Mouse (Mus musculus) right cerebral cortex, postnatal 25 days (tissue): ENCODE measurements around the gene Tpo.

ENCODE experiments used
- DNase-seq: peaks from one replicate; pipeline ENCODE4 v3.0.0; 2022

The Tpo gene

DNA sequence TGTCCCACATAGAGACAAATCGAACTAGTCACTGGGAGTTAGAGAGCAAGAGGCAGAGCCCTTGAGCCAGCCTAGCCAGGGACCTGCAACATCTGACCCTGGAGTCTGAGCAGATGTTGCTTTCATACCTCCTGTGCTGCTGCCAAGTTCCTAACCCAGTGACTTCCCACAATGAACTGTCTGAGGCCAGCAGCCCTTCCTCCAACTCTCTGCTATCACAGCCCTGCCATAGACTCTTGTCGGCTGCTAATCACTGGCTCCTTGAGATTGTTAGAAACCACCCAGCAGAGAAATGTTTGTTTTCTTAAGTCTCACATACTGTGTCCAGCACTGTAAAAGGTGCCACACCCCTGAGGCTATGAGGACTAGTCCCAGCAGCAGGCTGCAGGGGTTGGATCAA, 56.1 kb downstream of the Tpo start:
- DNase-seq = no peak

DNA sequence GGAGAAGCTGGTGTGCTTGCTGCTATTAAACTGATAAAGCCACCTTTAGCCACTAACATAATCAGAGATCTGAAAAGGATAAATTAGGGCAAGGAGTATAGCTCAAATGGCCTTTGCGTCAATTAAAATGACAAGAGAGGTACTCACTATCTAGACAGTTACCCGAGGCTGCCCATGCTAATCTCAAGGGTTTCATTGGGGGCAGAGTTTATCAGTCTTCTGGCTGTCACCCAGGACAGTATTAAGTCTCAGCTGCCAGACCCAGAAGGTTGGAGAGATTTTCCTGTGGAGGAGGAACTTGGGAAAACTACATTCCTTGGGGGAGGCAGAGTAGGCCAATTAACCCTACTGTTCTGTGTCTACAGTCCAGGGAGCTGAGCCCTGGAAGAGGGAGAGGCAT, 63.1 kb downstream of the Tpo start:
- no peak for DNase-seq

DNA sequence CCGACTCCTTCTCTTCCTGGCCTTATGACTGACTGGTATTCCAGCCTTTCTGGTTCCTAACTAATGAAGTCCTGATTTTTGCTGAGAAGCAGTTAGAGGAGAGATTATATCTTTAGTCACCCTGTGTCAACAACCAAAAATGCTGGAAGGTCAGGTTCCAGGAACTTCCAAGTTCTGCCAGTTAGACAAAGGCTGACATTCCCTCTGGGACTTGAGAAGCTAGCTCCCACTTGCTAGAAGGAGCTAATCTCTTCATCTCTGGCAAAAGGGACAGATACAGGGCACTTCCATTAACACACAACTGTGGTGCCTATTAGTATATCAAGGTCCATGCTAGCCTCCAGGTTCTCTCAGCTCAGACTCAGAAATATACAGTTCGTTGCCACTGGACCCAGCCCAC, 64.6 kb downstream of the Tpo start:
- DNase-seq = no peak

DNA sequence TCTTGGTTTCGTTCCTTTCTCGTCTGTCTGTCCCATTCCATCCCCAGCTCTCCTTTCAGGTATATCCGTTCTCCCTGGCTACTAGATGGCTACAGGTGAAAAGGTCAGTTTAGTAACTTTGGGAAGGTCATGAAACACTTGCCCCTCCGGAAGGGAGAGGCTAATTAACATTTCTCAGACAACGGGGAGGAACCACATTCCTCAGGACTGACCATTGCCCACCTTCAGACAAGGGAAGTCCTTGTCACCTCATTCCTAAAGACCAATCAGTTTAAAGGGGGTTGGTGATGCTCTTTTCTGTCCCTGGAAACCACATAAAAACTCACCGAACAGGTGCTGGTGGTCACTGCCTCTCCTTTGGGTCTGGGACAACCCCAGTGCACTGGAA, 70.3 kb downstream of the Tpo start:
- DNase-seq = no peak

DNA sequence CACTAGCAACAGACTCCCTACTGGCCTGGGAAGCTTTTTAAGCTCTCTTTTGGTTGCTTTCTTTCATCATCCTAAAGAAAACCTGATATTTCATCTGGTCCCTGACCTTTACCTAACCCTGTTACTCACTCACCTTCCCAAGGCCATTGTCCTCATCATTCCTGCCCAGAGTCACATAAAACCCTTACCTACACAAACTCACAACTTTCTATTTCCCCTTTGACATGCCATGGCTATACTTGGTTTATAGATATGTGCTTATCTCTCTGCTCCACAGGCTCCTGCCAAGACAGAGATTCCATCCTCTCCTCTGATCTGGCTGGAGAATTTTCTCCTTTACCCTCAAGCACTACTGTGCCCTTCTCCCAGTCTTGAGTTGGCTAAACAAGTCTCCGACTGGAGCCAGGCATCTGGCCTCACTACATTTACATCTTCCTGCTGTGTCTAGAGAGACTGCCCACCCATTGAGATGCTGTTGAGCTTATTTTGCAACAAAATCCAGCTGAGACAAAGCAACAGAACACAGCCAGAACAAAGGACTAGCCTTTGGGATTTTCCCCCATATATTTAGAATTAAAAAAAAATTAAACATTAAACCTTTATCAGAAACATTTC, 70.8 kb downstream of the Tpo start:
- DNase-seq = no peak

DNA sequence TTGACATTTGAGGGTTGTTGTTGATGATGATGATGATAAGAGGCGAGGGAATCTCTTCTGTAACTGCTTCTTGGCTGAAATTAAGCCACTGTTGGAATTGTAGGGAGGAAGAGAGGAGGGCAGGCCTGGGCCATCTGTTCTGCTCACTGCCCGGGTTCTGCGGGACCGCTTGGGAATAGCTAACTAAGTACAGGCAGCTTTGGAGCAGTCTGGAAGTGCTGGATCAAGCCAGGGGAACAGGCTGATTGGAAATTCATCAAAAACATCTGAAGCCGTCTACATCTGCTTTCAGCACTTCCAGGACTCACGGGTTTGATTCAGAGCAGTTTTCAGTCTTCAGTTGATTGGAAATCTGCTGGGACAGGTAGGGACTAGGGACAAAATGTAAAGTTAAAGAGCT, 74.4 kb downstream of the Tpo start:
- no peak for DNase-seq

DNA sequence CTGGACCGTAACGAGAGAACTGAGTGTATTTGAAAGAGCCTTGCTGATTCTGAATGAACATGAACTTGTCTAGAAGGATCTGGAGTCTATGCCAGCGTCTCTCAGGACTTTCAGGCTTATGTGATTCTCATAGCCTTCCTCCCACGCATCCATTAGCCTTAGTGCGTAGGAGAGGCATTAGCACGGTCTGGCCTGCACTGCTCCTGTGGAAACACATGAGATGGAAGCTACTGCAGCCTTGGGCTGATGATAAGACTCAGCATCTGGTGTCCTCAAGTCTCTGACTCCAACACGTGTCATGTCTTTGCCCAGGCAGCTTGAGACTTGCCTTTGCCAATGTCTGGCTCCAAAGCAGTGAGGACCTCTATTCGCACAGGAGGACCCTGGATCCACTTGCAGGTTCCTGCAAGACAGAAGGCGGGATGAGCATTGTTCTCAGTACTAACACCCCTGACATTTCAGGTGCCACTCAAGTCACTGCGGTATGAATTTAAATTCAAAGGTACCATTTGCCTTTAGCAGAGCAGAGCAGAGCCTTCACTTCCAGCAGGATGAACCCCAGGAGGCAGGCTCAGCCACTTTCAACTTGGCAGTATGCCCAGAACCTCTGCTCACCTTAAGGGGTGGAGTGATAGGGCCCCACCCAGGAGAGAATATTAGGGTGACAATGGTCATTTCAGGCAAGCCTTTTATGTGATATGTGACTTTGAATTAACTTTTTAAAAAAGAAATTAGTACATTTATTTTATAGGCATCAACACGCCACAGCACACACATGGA, 77.5 kb downstream of the Tpo start:
- DNase-seq = no peak

DNA sequence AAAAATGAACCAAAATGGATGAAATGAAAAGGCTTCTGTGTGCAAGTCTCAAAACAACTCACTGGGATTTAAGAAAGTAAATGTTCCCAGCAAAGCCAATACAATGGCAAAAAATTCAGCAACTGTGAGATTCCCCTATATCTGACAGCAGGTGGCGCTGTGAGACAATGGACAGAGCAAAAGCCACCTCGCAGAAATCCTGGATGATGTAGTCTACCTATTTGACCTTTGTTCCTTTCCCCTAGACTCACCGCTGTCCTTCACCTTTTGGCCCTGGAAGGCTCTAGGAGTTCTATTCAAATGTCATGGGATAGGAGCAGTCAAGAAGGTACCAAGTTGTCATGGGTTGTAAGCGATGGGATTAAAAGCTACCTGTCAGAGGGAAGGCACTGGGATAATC, 82.2 kb downstream of the Tpo start:
- peak; percentile 52 for DNase-seq

DNA sequence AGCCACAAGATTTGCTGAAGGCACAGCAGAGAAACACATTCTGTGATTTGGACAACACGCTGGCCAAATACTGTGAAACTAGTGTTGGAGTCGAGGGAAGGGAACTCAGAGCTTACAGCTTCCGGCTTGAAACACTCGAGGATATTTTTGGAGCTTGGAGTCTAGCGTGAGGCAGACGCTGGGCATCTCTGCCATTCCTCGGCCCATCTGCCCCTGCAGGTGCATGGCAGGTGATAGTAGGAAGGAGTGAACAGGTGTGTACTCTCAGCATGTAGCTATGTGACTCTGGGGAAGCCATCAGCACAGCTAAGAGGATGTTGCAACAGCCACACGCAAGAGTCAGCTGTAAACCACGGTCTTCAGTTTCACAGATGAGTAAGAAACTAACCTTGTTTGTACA, 82.6 kb downstream of the Tpo start:
- DNase-seq = no peak

DNA sequence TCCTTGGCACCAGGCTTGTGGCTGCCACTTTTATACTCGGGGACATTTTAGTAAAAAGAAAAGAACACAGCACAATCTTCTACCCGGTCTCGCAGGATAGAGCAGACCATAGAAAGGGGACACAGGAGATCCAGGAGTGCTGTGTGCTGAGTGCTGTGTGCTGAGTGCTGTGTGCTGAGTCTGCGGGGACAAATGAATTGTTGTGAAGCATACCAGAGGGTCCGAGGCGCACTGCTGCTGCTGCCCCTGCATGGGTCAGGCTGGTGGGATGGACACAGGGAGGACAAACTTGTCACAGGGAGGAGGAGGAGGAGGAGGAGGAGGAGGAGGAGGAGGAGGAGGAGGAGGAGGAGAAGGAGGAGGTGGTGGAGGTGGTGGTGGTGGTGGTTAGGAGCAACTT, 83.6 kb downstream of the Tpo start:
- no peak for DNase-seq

DNA sequence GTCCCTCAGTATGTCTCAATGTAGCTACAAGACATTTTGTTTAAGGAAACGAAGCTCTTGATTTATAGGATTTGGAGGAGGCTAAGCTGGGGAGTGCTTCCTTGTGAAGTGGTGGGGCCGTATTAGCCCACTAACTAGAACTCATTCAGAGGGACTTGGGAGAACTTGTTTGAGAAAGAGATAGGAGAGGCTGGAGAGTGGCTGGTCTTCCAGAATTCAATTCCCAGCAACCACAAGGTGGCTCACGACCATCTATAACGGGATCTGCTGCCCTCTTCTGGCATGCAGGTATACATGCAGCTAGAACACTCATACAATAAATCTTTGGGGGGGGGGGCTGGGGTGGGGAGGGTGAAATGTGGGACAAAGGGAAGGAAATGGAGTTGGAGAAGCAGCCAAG, 92.3 kb downstream of the Tpo start:
- no peak for DNase-seq

DNA sequence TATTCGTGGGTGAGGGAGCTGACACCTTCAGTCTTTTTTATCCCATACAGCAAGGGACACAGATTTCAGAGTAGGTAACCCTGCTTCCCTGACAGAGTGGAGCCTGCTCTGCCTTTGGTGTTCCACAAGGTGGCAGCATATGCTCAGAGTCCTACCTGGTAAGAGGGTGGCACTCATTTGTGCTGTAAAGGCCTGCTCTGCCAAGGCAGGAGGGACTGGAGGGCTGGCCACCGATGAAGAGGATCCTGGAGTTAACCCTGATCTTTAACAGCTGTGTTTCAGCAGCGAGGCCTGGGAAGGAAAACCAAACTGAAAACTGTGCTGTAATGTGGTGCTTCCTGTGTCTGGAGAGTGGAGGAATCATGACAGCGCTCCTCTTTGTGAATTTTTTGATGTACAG, 92.9 kb downstream of the Tpo start:
- DNase-seq = peak; percentile 31

DNA sequence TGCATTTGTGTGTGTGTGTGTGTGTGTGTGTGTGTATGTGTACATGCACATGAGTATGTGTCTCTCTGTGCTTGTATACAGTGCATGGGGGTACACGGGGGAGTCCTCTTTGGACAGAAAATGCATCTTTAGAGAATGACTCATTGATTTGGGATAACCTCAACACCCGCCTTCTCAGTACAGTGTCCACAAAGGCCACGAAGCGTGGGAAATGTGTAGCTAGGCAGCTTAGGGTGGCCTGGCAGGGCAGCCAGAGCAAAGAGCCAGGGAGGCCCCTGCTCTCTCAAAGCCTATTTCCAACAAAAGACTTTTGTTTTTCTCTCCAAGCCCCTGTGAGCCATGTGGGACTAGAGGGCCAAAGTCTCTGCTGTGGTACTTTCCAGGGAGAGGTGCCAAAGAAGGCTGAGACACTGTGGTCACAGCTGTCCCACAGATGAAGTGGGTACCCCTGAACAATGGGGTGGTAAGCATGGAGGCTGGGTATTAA, 95.8 kb downstream of the Tpo start:
- no peak for DNase-seq

DNA sequence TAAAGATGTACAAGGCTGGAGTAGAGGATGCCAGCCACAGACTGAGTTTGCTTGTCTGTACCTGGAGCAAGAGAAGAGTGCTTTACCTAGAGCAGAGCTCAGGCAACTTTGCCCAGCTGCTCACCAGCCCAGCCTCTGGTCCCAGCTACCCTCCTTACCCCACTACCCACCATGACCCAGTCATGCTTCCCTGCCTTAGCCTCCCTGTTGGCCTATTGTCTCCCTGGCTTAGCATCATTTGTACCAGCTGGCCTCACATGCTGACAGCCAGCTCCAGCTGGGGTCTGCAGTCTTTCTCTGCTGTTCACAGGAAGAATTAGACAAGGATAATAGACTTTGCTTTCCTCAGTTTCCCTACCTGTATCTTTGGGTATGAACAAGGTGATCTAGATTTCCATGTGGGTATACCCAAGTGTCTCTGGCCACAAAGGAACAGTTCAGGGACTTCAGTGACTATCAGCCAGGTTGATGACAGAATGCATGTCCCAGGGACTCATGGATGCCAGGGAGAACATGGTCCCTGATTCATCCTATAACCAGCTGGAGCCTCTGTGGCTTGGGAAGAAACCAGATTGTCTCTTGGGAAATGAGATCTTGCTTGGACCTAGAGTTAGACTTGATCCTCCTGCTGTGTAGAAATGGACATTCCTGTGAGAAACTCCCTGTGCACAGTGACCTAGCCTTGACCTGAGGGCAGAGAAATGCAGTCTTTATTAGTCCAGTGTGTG, 96.4 kb downstream of the Tpo start:
- no peak for DNase-seq

DNA sequence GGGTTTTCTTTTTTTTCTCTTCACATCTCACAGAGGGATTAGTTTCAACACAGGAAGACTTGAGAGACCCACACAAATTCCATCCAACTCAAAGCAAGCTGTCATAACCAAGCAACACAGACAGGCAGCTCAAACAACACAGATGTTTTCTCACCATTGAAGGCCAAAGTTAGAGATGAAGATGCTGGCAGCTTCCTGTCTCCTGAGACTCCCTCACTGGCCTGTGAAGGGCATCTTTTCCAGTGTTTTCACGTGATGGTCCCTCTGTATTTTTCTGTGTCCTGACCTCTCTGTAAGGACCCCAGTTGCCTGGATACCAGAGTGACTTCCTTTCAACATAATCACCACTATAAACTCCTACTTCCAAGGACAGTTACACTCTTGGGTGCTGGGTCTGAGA, 97.0 kb downstream of the Tpo start:
- no peak for DNase-seq

DNA sequence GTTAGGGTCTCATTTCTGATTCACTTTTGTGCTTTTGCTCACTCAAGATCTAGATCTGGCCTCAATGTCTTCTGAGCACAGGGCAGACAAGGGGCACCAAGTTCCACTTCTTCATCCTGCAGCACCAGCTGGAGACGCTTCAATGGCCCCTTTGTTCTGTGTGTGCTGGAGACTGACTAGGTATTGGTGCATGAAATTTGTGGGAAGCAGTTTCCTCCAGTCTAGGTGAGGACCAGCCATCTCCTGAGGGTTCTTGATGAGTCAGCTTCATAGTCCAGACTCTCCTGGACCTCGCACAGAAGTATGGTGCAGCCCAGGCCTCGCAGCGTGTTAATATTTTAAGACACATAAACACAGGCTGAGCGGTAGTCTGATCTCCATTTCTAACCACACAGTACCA, 97.7 kb downstream of the Tpo start:
- DNase-seq = no peak

DNA sequence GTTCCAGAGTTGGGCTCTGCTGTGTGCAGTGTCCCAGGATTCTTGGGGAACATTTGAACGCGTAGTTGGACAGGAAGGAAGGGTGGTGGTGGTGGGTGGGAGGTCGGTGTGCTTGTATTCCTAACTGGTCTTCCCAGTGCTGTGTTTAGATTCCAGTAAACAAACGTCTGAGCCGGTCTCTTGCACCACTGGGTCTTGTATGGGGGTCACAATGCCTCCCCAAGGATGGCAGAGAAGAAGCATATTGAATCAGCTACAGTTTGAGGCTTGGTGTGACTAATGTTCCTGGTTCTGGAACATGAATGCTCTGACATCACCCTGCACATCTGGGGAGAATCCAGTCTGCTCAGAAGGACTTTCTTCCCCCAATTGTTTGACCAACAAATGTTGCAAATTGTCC, 101.9 kb downstream of the Tpo start:
- no peak for DNase-seq

DNA sequence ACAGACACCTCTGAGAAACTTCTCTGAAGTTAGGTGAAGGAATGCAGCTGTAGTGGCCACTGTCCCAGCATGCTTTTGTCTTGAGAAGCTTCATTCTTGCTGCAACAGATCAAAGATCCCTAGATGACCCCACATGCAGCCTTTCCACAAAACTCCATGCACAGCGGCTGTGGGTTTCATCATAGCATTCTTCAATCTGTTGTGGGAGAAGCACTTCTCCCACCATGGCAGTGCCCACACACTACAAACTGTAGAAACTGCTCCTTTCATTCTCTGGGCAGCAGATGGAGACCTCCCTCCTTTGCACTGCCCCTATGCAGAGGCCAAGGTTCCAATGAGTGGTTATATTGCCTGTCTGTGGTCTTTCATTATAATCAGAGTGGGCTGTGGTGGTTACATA, 103.3 kb downstream of the Tpo start:
- no peak for DNase-seq

DNA sequence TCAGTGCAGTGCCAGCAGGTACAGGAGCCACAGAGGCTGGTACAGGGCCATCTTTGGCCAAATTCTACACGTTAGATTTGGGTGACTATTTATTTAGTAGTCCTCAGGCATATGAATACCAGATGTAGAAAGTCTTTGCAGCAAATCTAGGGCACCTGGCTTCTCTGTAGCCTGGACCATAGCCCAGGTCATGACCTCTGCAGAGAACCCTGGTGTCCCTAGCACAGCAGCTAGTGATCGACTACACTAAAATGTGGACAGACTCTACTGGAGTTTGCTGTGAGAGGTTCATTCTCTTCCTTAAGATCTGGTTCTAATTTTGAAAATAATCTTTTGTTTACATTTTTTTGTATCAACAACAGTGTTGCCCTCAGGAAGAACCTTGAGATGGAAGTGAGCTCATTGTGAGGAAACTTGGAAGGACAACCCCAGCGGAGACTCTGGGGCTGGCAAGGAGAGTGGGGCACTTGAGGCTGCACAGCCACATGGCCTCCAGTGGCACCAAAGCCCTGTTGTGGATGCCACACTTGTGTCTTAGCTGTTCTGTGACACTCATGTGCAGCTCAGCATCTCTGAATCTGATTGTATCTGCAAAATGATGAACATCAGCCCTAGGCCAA, 104.6 kb downstream of the Tpo start:
- DNase-seq = no peak

DNA sequence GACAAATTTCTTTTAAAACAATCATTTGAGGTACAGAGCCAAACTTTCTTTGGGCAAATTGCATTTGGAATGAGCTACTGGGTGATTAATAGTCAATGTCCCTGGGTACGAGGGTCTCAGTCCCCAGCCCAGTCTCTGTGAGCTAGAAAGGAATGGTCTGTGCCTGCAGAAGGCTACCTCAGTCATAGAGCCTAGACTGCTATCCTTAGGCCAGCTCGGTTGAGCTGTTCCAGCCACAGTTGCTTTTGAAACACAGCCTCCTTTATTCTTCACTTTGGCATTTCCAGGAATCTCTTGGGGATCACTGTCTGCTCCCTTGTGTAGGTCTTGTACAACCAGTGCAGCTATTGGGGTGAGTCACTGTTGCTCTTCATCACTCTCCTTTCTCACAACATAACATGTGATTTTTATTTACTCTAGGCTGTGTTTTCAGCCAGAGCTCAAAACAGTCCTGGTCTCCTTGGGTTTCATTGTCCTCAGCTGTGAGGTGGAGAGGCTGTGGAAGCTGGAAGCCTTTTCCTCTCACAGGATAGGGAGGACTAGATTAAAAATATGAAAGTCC, 108.1 kb downstream of the Tpo start:
- no peak for DNase-seq

DNA sequence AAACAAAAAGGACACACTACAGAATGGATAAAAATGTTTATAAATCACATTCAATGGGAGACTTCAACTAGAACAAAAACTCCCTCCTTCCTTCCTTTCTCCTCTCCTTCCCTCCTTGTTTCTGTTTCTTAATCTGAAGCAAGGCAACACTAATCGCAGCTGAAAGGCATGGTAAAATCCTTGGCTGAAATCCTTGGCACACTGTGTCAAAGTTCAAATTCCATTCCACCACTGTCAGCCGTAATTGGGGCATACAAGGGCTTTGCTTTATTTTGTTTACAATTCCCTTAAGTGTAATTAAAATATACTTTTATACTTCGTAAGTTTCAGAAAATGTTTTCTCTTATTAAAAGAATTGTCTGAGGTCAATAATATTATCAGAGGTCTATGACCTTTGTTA, 108.9 kb downstream of the Tpo start:
- DNase-seq = no peak

DNA sequence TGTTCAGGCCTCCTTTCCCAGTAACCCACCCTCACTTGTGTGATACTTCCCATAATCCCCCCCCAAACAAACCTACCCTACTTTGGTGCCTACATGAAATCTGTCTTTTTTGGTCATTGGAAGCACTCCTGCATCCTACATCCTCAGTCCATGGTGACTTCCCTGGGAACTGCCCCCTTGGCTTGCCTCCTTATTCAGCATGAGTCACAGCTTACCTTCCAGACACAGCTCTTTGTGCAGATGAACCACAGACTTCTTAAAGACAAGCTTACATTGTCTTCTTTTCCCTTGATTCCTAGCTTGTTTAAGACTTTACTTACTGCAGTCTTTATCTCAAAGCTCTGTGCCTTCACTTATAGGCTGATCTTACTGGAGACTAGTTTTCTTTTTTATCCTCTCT, 112.0 kb downstream of the Tpo start:
- DNase-seq = no peak

DNA sequence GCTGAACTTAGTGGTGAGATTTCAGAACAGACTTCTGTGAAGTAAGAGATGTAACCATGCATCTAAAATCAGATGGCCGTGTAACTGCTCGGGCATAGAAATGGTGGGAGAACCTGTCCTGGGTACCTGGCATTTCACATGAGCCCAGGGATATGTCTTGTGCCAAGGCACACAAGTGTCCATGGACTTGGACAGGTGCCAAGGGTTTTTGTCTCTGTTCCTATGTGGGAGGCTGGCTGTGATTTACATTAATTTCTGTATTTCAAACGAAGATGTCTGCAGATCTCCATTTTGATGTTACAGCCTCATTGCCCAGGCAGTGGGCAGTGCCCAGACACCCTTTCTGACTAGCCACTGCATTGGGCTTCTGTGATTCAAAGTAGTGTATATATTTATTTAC, 115.3 kb downstream of the Tpo start:
- no peak for DNase-seq

DNA sequence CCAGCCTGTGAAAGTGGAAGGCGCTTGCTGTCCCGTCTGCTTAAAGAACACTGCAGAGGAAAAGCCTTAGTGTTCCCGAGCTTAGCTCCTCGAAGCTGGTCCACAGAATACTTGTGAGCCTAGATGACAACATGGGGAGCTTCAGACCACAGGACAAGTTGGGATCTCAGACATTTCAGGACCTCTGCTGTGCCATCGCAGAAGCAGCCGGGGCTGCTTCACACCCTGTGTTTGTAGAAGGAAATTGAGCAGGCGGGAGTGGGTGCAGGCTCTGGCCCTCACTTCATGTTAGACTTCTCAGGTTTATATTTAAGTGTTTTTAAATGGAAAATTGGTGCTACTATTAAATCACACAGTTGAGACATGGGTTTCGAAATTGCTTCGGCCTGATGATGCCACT, 116.9 kb downstream of the Tpo start:
- no peak for DNase-seq
